Mouse (Mus musculus): ENCODE measurements around the gene Skil. TPM values are rescaled to one million over a fixed set of nuclear protein-coding genes. Genes with fewer than 3 reads are reported as not detected.

Gene Skil
- total and polyA plus RNA-seq, 3 experiments, result 7.4 to 8.6 TPM; not detected in 1

- H3K27ac ChIP-seq (ENCODE audit: control insufficient read depth, low read depth, low read length), result peak overlapping the region; percentile 97
- peaks cover 2 to 18% of the 10 kb centered on the region in 2 experiments for H3K4me1 ChIP-seq (ENCODE audit: control insufficient read depth in 1 of 2, insufficient read depth in 2 of 2, low read length in 2 of 2)
- H3K27me3 ChIP-seq (ENCODE audit: control insufficient read depth in 1 of 2, insufficient read depth in 2 of 2, low read length in 2 of 2), result no peaks in the 10 kb centered on the region
- peak; percentile 17 to 47; a peak in 2 of 4 replicates for TF ChIP-seq POLR2A (IDR thresholded peaks at IDR 0.05; ENCODE audit: control insufficient read depth in 1 of 2, insufficient read depth in 1 of 2, low read depth in 1 of 2, low read length in 2 of 2, poor library complexity in 1 of 2)
- peak; percentile 24; the same call in 1 of the 2 replicates for TF ChIP-seq CHD1 (IDR thresholded peaks at IDR 0.05; ENCODE audit: low read depth, low read length)
- TF ChIP-seq MYB (IDR thresholded peaks at IDR 0.05; ENCODE audit: low read depth, low read length), result no peak
- TF ChIP-seq MEF2A (IDR thresholded peaks at IDR 0.05; ENCODE audit: extremely low read depth, insufficient replicate concordance, low read depth, low read length, poor library complexity, severe bottlenecking), result no peak
- peak; percentile 30 for TF ChIP-seq NELFE (IDR thresholded peaks at IDR 0.05; ENCODE audit: low read depth, low read length)
- TF ChIP-seq CTCF (IDR thresholded peaks at IDR 0.05 in 2 of 3, conservative IDR thresholded peaks at IDR 0.05 in 1 of 3; ENCODE audit: control insufficient read depth in 1 of 3, insufficient read depth in 1 of 3, low read depth in 2 of 3, low read length in 3 of 3, poor library complexity in 1 of 3, severe bottlenecking in 1 of 3), result no peak
- TF ChIP-seq E2F4 (IDR thresholded peaks at IDR 0.05; ENCODE audit: borderline replicate concordance, low read depth, low read length), result 0 out of 2 replicates have a peak, but pooled peaks have one; percentile 30
- TF ChIP-seq TBP (IDR thresholded peaks at IDR 0.05; ENCODE audit: low read depth, low read length), result no peak
- TF ChIP-seq MAFK (IDR thresholded peaks at IDR 0.05; ENCODE audit: borderline replicate concordance, low read depth, low read length), result no peak
- TF ChIP-seq MAZ (IDR thresholded peaks at IDR 0.05; ENCODE audit: low read depth, low read length), result peak; percentile 43
- TF ChIP-seq SMC3 (IDR thresholded peaks at IDR 0.05; ENCODE audit: low read depth, low read length), result no peak
- TF ChIP-seq USF2 (IDR thresholded peaks at IDR 0.05; ENCODE audit: borderline replicate concordance in 1 of 2, insufficient read depth in 1 of 2, low read depth in 1 of 2, low read length in 2 of 2), result no peak
- no peak for TF ChIP-seq POLR2AphosphoS2 (IDR thresholded peaks at IDR 0.05; ENCODE audit: low read length)
- TF ChIP-seq ETS1 (IDR thresholded peaks at IDR 0.05; ENCODE audit: low read depth, low read length), result peak; percentile 51; the same call in 1 of the 2 replicates
- TF ChIP-seq MYC (IDR thresholded peaks at IDR 0.05; ENCODE audit: low read depth, low read length), result no peak
- TF ChIP-seq ZC3H11A (IDR thresholded peaks at IDR 0.05; ENCODE audit: low read depth, low read length), result no peak
- TF ChIP-seq GATA1 (IDR thresholded peaks at IDR 0.05; ENCODE audit: low read depth, low read length), result no peak
- no peak; the same call in 1 of the 2 replicates for TF ChIP-seq MAX (IDR thresholded peaks at IDR 0.05; ENCODE audit: low read length)
- TF ChIP-seq JUND (IDR thresholded peaks at IDR 0.05; ENCODE audit: low read depth, low read length), result no peak
- no peak for TF ChIP-seq GABPA (IDR thresholded peaks at IDR 0.05; ENCODE audit: low read depth, low read length)
- no peak for TF ChIP-seq ZKSCAN1 (IDR thresholded peaks at IDR 0.05; ENCODE audit: low read depth, low read length)
- no peak for TF ChIP-seq POLR2AphosphoS5 (IDR thresholded peaks at IDR 0.05; ENCODE audit: borderline replicate concordance, low read depth, low read length)
- TF ChIP-seq ZNF384 (IDR thresholded peaks at IDR 0.05; ENCODE audit: low read depth, low read length), result peak; percentile 94
- TF ChIP-seq HCFC1 (IDR thresholded peaks at IDR 0.05; ENCODE audit: low read depth, low read length), result no peak
- TF ChIP-seq NRF1 (IDR thresholded peaks at IDR 0.05; ENCODE audit: insufficient read depth, low read depth, low read length, poor library complexity, severe bottlenecking), result peak; percentile 53; the same call in 1 of the 2 replicates
- no peak for TF ChIP-seq RAD21 (IDR thresholded peaks at IDR 0.05; ENCODE audit: low read depth, low read length)
- no peak for TF ChIP-seq CHD2 (IDR thresholded peaks at IDR 0.05; ENCODE audit: low read length)
- TF ChIP-seq ELF1 (IDR thresholded peaks at IDR 0.05; ENCODE audit: low read depth, low read length), result no peak; the same call in 1 of the 2 replicates
- no peak for TF ChIP-seq TAL1 (IDR thresholded peaks at IDR 0.05; ENCODE audit: low read length)
- 0 out of 2 replicates have a peak, but pooled peaks have one; percentile 31 for TF ChIP-seq MXI1 (IDR thresholded peaks at IDR 0.05; ENCODE audit: low read depth, low read length)
- TF ChIP-seq UBTF (IDR thresholded peaks at IDR 0.05; ENCODE audit: borderline replicate concordance, insufficient read depth, low read depth, low read length), result no peak
- TF ChIP-seq USF1 (IDR thresholded peaks at IDR 0.05; ENCODE audit: low read depth, low read length), result no peak
- DNase-seq (ENCODE audit: low read depth, low spot score), result peak; percentile 87
- H3K9me3 ChIP-seq (replicated peaks; ENCODE audit: insufficient read depth, low read length), result no peaks in the 10 kb centered on the region
- peaks cover 12% of the 10 kb centered on the region for H3K79me2 ChIP-seq (ENCODE audit: control insufficient read depth, insufficient read depth, low read length, poor library complexity)
- H3K36me3 ChIP-seq (ENCODE audit: control insufficient read depth in 1 of 2, insufficient read depth in 2 of 2, low read length in 2 of 2), result peaks cover 0 to 20% of the 10 kb centered on the region in 2 experiments; a peak in 2 of 4 replicates
- H3K9ac ChIP-seq (ENCODE audit: control insufficient read depth, low read depth, low read length, poor library complexity, severe bottlenecking), result peak overlapping the region; percentile 80
- H3K4me3 ChIP-seq (ENCODE audit: control insufficient read depth in 1 of 2, insufficient read depth in 1 of 2, low read depth in 2 of 2, low read length in 2 of 2), result peak overlapping the region; percentile 71 to 100
Measured at GRCm38 (mm10) chr3:31093627-31094351, 1.1 kb upstream of the Skil start.
